Mouse (Mus musculus): ENCODE data around the gene Vmn1r10. TPM values are rescaled to one million over a fixed set of nuclear protein-coding genes. Genes with fewer than 3 reads are reported as not detected.

Gene Vmn1r10
- polyA plus RNA-seq (2015; fragmentation: Nextera tagmentation; extraction: Ambion mirVana) = not detected in 2 replicates

DNA sequence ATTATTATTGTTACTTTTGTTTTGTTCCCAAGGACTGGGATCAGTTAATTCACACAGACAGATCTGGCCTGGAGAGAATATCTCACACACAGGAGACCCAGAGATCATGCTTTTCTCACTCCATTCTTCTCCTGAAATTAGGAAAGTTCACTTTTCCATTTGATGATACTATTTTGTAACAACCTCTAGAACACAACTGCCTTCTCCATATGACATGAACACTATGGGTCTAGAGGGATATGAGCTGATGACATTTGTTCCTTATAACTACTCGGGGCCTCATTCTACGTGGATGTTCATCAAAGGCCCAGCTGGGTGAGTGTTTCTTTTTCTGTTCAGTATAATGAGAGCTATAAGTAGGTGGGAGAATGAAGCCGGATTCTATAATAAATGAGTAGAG is at the start of gene Vmn1r10:
Vmn1r10 (plus strand) TSS at position 301 of the 400 bp plus-strand sequence.
- 89% methylated on average over 3 of the region's 3 CpGs for WGBS
- H3K4me1 ChIP-seq (ENCODE audit: insufficient read depth, low read length) = no peaks in the 10 kb centered on the region

DNA sequence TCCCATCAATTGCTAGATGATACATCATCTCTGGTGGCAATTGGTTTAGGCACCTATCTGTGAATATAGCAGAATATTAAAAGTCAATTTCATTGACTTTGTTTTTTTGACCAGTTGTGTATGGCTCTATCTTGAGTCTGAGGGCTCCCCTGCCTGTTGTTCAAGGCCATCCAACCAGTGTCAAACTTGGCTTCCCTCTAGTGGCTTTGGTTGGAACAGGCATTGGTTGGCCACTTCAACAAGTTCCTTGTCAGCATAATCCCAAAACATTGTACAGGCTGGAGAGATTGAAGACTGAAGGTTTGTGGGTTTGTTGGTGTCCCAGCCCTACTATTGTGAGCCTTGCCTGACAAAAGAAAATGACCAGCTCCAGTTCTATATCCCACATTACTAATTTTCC is 45.5 kb upstream of the Vmn1r10 start:
- H3K9me3 ChIP-seq (ENCODE audit: low read length) = no peaks in the 10 kb centered on the region
- no peak for ATAC-seq (ENCODE audit: low FRiP score, low TSS enrichment)
- H3K36me3 ChIP-seq (ENCODE audit: insufficient read depth, low read length) = no peaks in the 10 kb centered on the region
- no peaks in the 10 kb centered on the region for H3K4me1 ChIP-seq (ENCODE audit: insufficient read depth, low read length)
- no peak overlapping the region for H3K4me2 ChIP-seq (replicated peaks; ENCODE audit: low read depth, low read length)
- H3K9ac ChIP-seq (replicated peaks; ENCODE audit: low read length) = no peak overlapping the region
- no peak overlapping the region for H3K27ac ChIP-seq (ENCODE audit: low read length)
- H3K4me3 ChIP-seq (ENCODE audit: low read length) = no peak overlapping the region
- H3K27me3 ChIP-seq (ENCODE audit: insufficient read depth, low read length) = no peaks in the 10 kb centered on the region

More for the DNA sequence above, at the start of gene Vmn1r10:
- Histone ChIP-seq H3K9me3 (ENCODE audit: low read length) (no peaks in the 10 kb centered on the region), H3K36me3 (ENCODE audit: insufficient read depth, low read length) (no peaks in the 10 kb centered on the region), H3K4me2 (replicated peaks; ENCODE audit: low read depth, low read length) (no peak within 1 kb of the TSS), H3K9ac (replicated peaks; ENCODE audit: low read length) (no peak within 1 kb of the TSS), H3K27me3 (ENCODE audit: insufficient read depth, low read length) (no peaks in the 10 kb centered on the region), H3K4me3 (ENCODE audit: low read length) (no peak within 1 kb of the TSS), H3K27ac (ENCODE audit: low read length) (no peak within 1 kb of the TSS)
- ATAC-seq (ENCODE audit: low FRiP score, low TSS enrichment) = no peak

DNA sequence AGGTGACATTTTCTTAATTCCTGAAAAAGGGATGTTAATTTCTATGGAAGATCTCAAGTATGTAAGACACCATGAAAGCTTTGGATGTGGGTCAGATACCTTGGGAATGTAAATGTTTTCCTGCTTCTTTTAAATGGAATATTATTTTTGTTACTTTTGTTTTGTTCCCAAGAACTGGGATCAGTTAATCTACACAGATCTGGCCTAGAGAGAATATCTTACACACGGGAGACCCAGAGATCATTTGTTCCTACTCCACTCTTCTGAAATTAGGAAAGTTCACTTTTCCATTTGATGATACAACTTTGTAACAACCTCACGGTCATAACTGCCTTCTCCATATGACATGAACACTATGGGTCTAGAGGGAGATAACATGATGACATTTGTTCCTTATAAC is 42.8 kb upstream of the Vmn1r10 start, which contains the start of gene Vmn1r9:
Vmn1r9 (plus strand) TSS at position 301 of the 400 bp plus-strand sequence.
- Histone ChIP-seq H3K27ac (ENCODE audit: low read length) (no peak within 1 kb of the TSS), H3K4me1 (ENCODE audit: insufficient read depth, low read length) (no peaks in the 10 kb centered on the region), H3K36me3 (ENCODE audit: insufficient read depth, low read length) (no peaks in the 10 kb centered on the region), H3K9ac (replicated peaks; ENCODE audit: low read length) (no peak within 1 kb of the TSS), H3K9me3 (ENCODE audit: low read length) (no peaks in the 10 kb centered on the region), H3K4me2 (replicated peaks; ENCODE audit: low read depth, low read length) (no peak within 1 kb of the TSS), H3K4me3 (ENCODE audit: low read length) (no peak within 1 kb of the TSS), H3K27me3 (ENCODE audit: insufficient read depth, low read length) (no peaks in the 10 kb centered on the region)
- no peak for ATAC-seq (ENCODE audit: low FRiP score, low TSS enrichment)
- WGBS = 83% methylated on average over 2 of the region's 2 CpGs

DNA sequence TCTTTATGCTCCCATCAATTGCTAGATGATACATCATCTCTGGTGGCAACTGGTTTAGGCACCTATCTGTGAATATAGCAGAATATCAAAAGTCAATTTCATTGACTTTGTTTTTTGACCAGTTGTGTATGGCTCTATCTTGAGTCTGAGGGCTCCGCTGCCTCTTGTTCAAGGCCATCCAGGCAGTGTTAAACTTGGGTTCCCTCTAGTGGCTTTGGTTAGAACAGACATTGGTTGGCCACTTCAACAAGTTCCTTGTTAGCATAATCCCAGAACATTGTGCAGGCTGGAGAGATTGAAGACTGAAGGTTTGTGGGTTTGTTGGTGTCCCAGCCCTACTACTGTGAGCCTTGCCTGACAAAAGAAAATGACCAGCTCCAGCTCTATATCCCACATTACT is 2.9 kb upstream of the Vmn1r10 start:
- H3K36me3 ChIP-seq (ENCODE audit: insufficient read depth, low read length) = no peaks in the 10 kb centered on the region
- H3K27ac ChIP-seq (ENCODE audit: low read length) = no peak overlapping the region
- H3K4me1 ChIP-seq (ENCODE audit: insufficient read depth, low read length) = no peaks in the 10 kb centered on the region
- no peak overlapping the region for H3K4me3 ChIP-seq (ENCODE audit: low read length)
- H3K4me2 ChIP-seq (replicated peaks; ENCODE audit: low read depth, low read length) = no peak overlapping the region
- no peaks in the 10 kb centered on the region for H3K27me3 ChIP-seq (ENCODE audit: insufficient read depth, low read length)
- 77% methylated on average over 1 of the region's 1 CpGs for WGBS
- no peak for ATAC-seq (ENCODE audit: low FRiP score, low TSS enrichment)
- no peak overlapping the region for H3K9ac ChIP-seq (replicated peaks; ENCODE audit: low read length)
- no peaks in the 10 kb centered on the region for H3K9me3 ChIP-seq (ENCODE audit: low read length)

DNA sequence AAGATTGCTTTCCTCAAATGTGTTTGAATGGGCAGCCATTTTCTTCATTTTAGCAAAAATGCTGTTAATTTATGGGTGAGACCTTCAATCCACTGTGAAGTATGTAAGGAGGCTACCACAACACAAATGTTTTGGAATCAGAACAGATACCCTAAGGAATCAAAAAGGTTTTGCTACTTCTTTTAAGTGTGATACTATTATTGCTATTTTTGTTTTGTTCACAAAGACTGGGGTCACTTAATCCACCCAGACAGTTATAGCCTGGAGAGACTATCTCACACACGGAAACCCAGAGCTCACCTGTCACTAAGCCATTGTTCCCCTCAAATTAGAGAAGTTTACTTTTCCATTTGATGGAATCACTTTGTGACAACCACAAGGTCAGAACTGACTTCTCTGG is 23.9 kb downstream of the Vmn1r10 start, which contains the start of gene Vmn1r11:
Vmn1r11 (plus strand) TSS at position 301 of the 400 bp plus-strand sequence.
- no peaks in the 10 kb centered on the region for H3K27me3 ChIP-seq (ENCODE audit: insufficient read depth, low read length)
- H3K9me3 ChIP-seq (ENCODE audit: low read length) = no peaks in the 10 kb centered on the region
- H3K4me1 ChIP-seq (ENCODE audit: insufficient read depth, low read length) = no peaks in the 10 kb centered on the region
- H3K4me2 ChIP-seq (replicated peaks; ENCODE audit: low read depth, low read length) = no peak within 1 kb of the TSS
- H3K36me3 ChIP-seq (ENCODE audit: insufficient read depth, low read length) = no peaks in the 10 kb centered on the region
- ATAC-seq (ENCODE audit: low FRiP score, low TSS enrichment) = no peak
- no peak within 1 kb of the TSS for H3K9ac ChIP-seq (replicated peaks; ENCODE audit: low read length)
- H3K27ac ChIP-seq (ENCODE audit: low read length) = no peak within 1 kb of the TSS
- H3K4me3 ChIP-seq (ENCODE audit: low read length) = no peak within 1 kb of the TSS
- WGBS = 70% methylated on average over 1 of the region's 1 CpGs

DNA sequence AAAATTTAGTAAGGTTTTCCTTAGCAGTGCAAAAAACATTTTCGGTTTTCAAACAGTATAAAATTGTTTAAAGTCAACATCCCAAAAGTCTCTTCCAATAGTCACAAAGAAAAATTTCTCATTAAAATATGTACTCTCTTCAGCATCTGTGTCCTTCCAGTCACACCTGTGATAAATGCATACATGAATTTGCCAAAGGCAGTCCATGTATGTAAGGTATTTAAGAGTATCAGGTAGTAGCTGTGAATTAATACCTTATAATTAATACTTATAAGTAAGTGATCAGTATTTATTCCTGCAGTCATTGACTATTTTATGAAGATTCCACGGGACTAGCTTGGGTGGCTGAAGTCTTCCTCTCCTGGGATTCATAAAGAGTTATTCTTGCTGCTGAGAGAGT is 47.4 kb downstream of the Vmn1r10 start, which contains the start of gene Vmn1r12:
Vmn1r12 (plus strand) TSS at position 301 of the 400 bp plus-strand sequence.
- WGBS = 79% methylated on average over 2 of the region's 2 CpGs
- H3K27me3 ChIP-seq (ENCODE audit: insufficient read depth, low read length) = no peaks in the 10 kb centered on the region
- no peaks in the 10 kb centered on the region for H3K9me3 ChIP-seq (ENCODE audit: low read length)
- no peak within 1 kb of the TSS for H3K9ac ChIP-seq (replicated peaks; ENCODE audit: low read length)
- no peak within 1 kb of the TSS for H3K4me2 ChIP-seq (replicated peaks; ENCODE audit: low read depth, low read length)
- no peak within 1 kb of the TSS for H3K4me3 ChIP-seq (ENCODE audit: low read length)
- ATAC-seq (ENCODE audit: low FRiP score, low TSS enrichment) = no peak
- H3K4me1 ChIP-seq (ENCODE audit: insufficient read depth, low read length) = no peaks in the 10 kb centered on the region
- H3K36me3 ChIP-seq (ENCODE audit: insufficient read depth, low read length) = no peaks in the 10 kb centered on the region
- H3K27ac ChIP-seq (ENCODE audit: low read length) = no peak within 1 kb of the TSS

Other genes with a start within 250 kb of the Vmn1r10 start
- gene Nt5c3, start 185.5 kb upstream of the Vmn1r10 start, polyA plus RNA-seq (2015; fragmentation: Nextera tagmentation; extraction: Ambion mirVana) = 65.2 and 67.9 TPM in 2 replicates
- 0.36 and 0.39 TPM in 2 replicates for gene Vmn1r4, start 185.4 kb upstream of the Vmn1r10 start, polyA plus RNA-seq (2015; fragmentation: Nextera tagmentation; extraction: Ambion mirVana)
- gene Vmn1r5, start 139.2 kb upstream of the Vmn1r10 start, polyA plus RNA-seq (2015; fragmentation: Nextera tagmentation; extraction: Ambion mirVana) = not detected in 2 replicates
- gene Vmn1r6, start 112.2 kb upstream of the Vmn1r10 start, polyA plus RNA-seq (2015; fragmentation: Nextera tagmentation; extraction: Ambion mirVana) = not detected in 2 replicates
- not detected in 2 replicates for gene Vmn1r7, start 84.1 kb upstream of the Vmn1r10 start, polyA plus RNA-seq (2015; fragmentation: Nextera tagmentation; extraction: Ambion mirVana)
- gene Vmn1r8, start 77.2 kb upstream of the Vmn1r10 start, polyA plus RNA-seq (2015; fragmentation: Nextera tagmentation; extraction: Ambion mirVana) = not detected in 2 replicates
- not detected in 2 replicates for gene Vmn1r9, start 42.7 kb upstream of the Vmn1r10 start, polyA plus RNA-seq (2015; fragmentation: Nextera tagmentation; extraction: Ambion mirVana)
- gene Vmn1r11, start 24.0 kb downstream of the Vmn1r10 start, polyA plus RNA-seq (2015; fragmentation: Nextera tagmentation; extraction: Ambion mirVana) = not detected in 2 replicates
- not detected in 2 replicates for gene Vmn1r12, start 47.5 kb downstream of the Vmn1r10 start, polyA plus RNA-seq (2015; fragmentation: Nextera tagmentation; extraction: Ambion mirVana)
- gene Vmn1r13, start 93.8 kb downstream of the Vmn1r10 start, polyA plus RNA-seq (2015; fragmentation: Nextera tagmentation; extraction: Ambion mirVana) = not detected in 2 replicates
- not detected in 2 replicates for gene Vmn1r14, start 122.2 kb downstream of the Vmn1r10 start, polyA plus RNA-seq (2015; fragmentation: Nextera tagmentation; extraction: Ambion mirVana)
- gene Vmn1r15, start 148.5 kb downstream of the Vmn1r10 start, polyA plus RNA-seq (2015; fragmentation: Nextera tagmentation; extraction: Ambion mirVana) = not detected in 2 replicates
- not detected in 2 replicates for gene Vmn1r16, start 220.0 kb downstream of the Vmn1r10 start, polyA plus RNA-seq (2015; fragmentation: Nextera tagmentation; extraction: Ambion mirVana)